28 mouse cellular contexts compared by ENCODE assay signal in the genomic region with DNA sequence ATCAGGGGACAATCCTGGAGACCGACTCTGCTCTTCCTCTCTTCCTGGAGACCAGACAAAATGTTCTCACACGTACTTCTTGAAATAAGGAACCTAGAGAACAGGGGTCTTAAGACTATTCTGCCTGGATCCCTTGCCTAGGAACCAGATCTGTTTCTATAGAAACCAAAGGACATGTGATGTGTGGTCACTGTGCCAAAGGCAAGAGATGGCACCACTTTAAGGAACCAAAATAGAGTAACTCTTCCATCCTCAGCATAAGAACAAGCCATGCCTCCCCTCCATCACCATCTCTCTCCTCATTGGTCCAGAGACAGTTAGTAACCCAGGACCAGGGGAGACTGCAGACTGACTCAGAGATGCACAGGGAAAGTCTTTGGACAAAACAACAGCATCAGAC.
DNase-seq lines count a peak whose midpoint lies in the region; ATAC-seq and TF ChIP-seq lines count a peak whose summit lies in the region.
"Had no signal": no experiment of that assay in that cellular context is flagged by ENCODE, and none has a peak within 500 bp of the region (broad histone marks: within the 10 kb centered on the region; RNA-seq: fewer than 3 reads in every experiment).

No protein-coding gene starts in this region.

- H3K27ac ChIP-seq in forebrain, postnatal 0 days (ENCODE audit: low read depth, low read length) = no peak overlapping the region
- no peak overlapping the region for H3K27ac ChIP-seq in forebrain, embryonic 14.5 days (ENCODE audit: low read depth, low read length)
- H3K27ac ChIP-seq: embryonic facial prominence, embryonic 13.5 days; embryonic facial prominence, embryonic 15.5 days; forebrain, embryonic 10.5 days; forebrain, embryonic 12.5 days; forebrain, embryonic 15.5 days had no signal

- no peak for DNase-seq in forebrain, postnatal 0 days
- DNase-seq in forebrain, embryonic 14.5 days (ENCODE audit: low spot score) = no peak
- DNase-seq in heart, adult 11 months = peak; percentile 31
- no peak for DNase-seq in heart, postnatal 25 days (ENCODE audit: low spot score)
- no peak for DNase-seq in embryo, embryonic 10.5 days (ENCODE audit: low spot score)
- DNase-seq in layer of hippocampus, postnatal 14 days (ENCODE audit: low spot score in 2 of 2) = no peak
- DNase-seq: adrenal gland, adult 8-10 months; adrenal gland, postnatal 14 days; adrenal gland, postnatal 36 days; B cell, adult 2 months; cerebellum, adult 11-12 months; cerebellum, adult 2 months; cerebellum, adult 9-10 months; cerebellum, postnatal 10 days; cerebellum, postnatal 25 days; embryo, embryonic 11 days had no signal

- H3K4me2 ChIP-seq in forebrain, postnatal 0 days (ENCODE audit: low read depth) = no peak overlapping the region
- no peak overlapping the region for H3K4me2 ChIP-seq in forebrain, embryonic 14.5 days (ENCODE audit: low read length)
- H3K4me2 ChIP-seq: embryonic facial prominence, embryonic 13.5 days; embryonic facial prominence, embryonic 15.5 days; forebrain, embryonic 12.5 days; forebrain, embryonic 15.5 days had no signal

- intact Hi-C loops in heart, postnatal 25 days (cut with DNase I) = no loop called here

- 75% methylated on average over 2 of the region's 2 CpGs for WGBS in forebrain, postnatal 0 days
- 85% methylated on average over 2 of the region's 2 CpGs for WGBS in forebrain, embryonic 14.5 days

- H3K4me1 ChIP-seq in forebrain, postnatal 0 days (ENCODE audit: insufficient read depth) = no peaks in the 10 kb centered on the region
- H3K4me1 ChIP-seq in forebrain, embryonic 14.5 days (ENCODE audit: control insufficient read depth, insufficient read depth, low read length) = no peaks in the 10 kb centered on the region
- H3K4me1 ChIP-seq: embryonic facial prominence, embryonic 13.5 days; embryonic facial prominence, embryonic 15.5 days; forebrain, embryonic 10.5 days; forebrain, embryonic 12.5 days; forebrain, embryonic 15.5 days had no signal

- peak; percentile 55 for ATAC-seq in forebrain, postnatal 0 days
- no peak for ATAC-seq in forebrain, embryonic 14.5 days
- ATAC-seq in granulocyte monocyte progenitor cell, adult 5-6 weeks (replicated peaks; ENCODE audit: poor library complexity, severe bottlenecking) = peak; percentile 61
- ATAC-seq: activated CD4-positive, CD25-positive, alpha-beta regulatory T cell, adult 4 months; CD4-positive, CD25-positive, alpha-beta regulatory T cell, adult 4 months; forebrain, embryonic 15.5 days; Patski had no signal

- H3K9ac ChIP-seq in forebrain, postnatal 0 days = no peak overlapping the region
- no peak overlapping the region for H3K9ac ChIP-seq in forebrain, embryonic 14.5 days (ENCODE audit: low read length)
- H3K9ac ChIP-seq: embryonic facial prominence, embryonic 13.5 days; embryonic facial prominence, embryonic 15.5 days; forebrain, embryonic 12.5 days; forebrain, embryonic 15.5 days had no signal

- no peak for TF ChIP-seq CTCF in forebrain, postnatal 0 days (IDR thresholded peaks at IDR 0.05; ENCODE audit: low read depth)

- H3K9me3 ChIP-seq in forebrain, postnatal 0 days (ENCODE audit: low read length) = no peaks in the 10 kb centered on the region
- H3K9me3 ChIP-seq in forebrain, embryonic 14.5 days (replicated peaks; ENCODE audit: control insufficient read depth, low read length) = no peaks in the 10 kb centered on the region
- H3K9me3 ChIP-seq: embryonic facial prominence, embryonic 13.5 days; embryonic facial prominence, embryonic 15.5 days; forebrain, embryonic 10.5 days; forebrain, embryonic 15.5 days; G1E had no signal

- H3K36me3 ChIP-seq in forebrain, postnatal 0 days (ENCODE audit: insufficient read depth) = no peaks in the 10 kb centered on the region
- H3K36me3 ChIP-seq in forebrain, embryonic 14.5 days (ENCODE audit: control insufficient read depth, insufficient read depth, low read length) = no peaks in the 10 kb centered on the region
- H3K36me3 ChIP-seq: embryonic facial prominence, embryonic 13.5 days; embryonic facial prominence, embryonic 15.5 days; forebrain, embryonic 10.5 days; forebrain, embryonic 12.5 days; forebrain, embryonic 15.5 days; G1E had no signal

- H3K27me3 ChIP-seq in forebrain, postnatal 0 days (ENCODE audit: insufficient read depth, low read length) = no peaks in the 10 kb centered on the region
- no peaks in the 10 kb centered on the region for H3K27me3 ChIP-seq in forebrain, embryonic 14.5 days (replicated peaks; ENCODE audit: control insufficient read depth, insufficient read depth, low read length)
- H3K27me3 ChIP-seq: CH12.LX; embryonic facial prominence, embryonic 13.5 days; embryonic facial prominence, embryonic 15.5 days; forebrain, embryonic 12.5 days; forebrain, embryonic 15.5 days had no signal

- no peak overlapping the region for H3K4me3 ChIP-seq in forebrain, postnatal 0 days (ENCODE audit: low read depth, low read length)
- no peak overlapping the region for H3K4me3 ChIP-seq in forebrain, embryonic 14.5 days (ENCODE audit: low read depth, low read length)
- H3K4me3 ChIP-seq: embryonic facial prominence, embryonic 13.5 days; embryonic facial prominence, embryonic 15.5 days; erythroblast, embryonic 14.5 days; forebrain, embryonic 10.5 days; forebrain, embryonic 12.5 days; forebrain, embryonic 15.5 days had no signal
